Mouse (Mus musculus) hindbrain, embryonic 13.5 days (tissue): Measurements from ENCODE around the gene Lrmda. TPM values are rescaled to one million over a fixed set of nuclear protein-coding genes. Genes with fewer than 3 reads are reported as not detected.

Experiments used
- ATAC-seq: fragments of 200-750 bp; cut with Nextera tagmentation; 2 replicates; pipeline ENCODE4 v1.8.0; 2017; ENCODE audit warnings: moderate TSS enrichment; ENCODE audit not compliant: low FRiP score
- H3K27ac ChIP-seq: fragments of 300-500 bp; sonication (generic); 2 replicates; pipeline ENCODE4 v1.5.1; 2015; ENCODE audit warnings: inconsistent platforms, mild to moderate bottlenecking, moderate library complexity
- H3K27me3 ChIP-seq: fragments of 300-500 bp; sonication (generic); 2 replicates; pipeline ENCODE4 v1.6.1; 2015; ENCODE audit warnings: mild to moderate bottlenecking, inconsistent platforms
- H3K36me3 ChIP-seq: fragments of 300-500 bp; sonication (generic); 2 replicates; pipeline ENCODE4 v1.6.1; 2015; ENCODE audit warnings: mild to moderate bottlenecking, inconsistent platforms
- H3K4me1 ChIP-seq: fragments of 300-500 bp; sonication (generic); replicated peaks from 2 replicates; pipeline ENCODE4 v1.6.1; 2015; ENCODE audit warnings: inconsistent platforms
- H3K4me2 ChIP-seq: fragments of 300-500 bp; sonication (generic); 2 replicates; pipeline ENCODE4 v1.6.1; 2015; ENCODE audit warnings: inconsistent platforms, mild to moderate bottlenecking, moderate library complexity
- H3K4me3 ChIP-seq: fragments of 300-500 bp; sonication (generic); 2 replicates; pipeline ENCODE4 v1.5.1; 2015; ENCODE audit warnings: mild to moderate bottlenecking, inconsistent platforms
- H3K9ac ChIP-seq: fragments of 300-500 bp; sonication (generic); 2 replicates; pipeline ENCODE4 v1.6.1; 2015; ENCODE audit warnings: mild to moderate bottlenecking, inconsistent platforms
- H3K9me3 ChIP-seq: fragments of 300-500 bp; sonication (generic); 2 replicates; pipeline ENCODE4 v1.6.1; 2016; ENCODE audit warnings: inconsistent platforms
- WGBS: fragments of 180-500 bp; shearing (Covaris S2); methylation state at CpG from one replicate; pipeline ENCODE4 v1.1.7; 2015; 5-methylcytosine and 5-hydroxymethylcytosine counted together
- polyA plus RNA-seq: library from polyadenylated mRNA; unstranded; fragments of >200 nt; fragmentation: Nextera tagmentation; extraction: Ambion mirVana; gene quantifications from 2 replicates; pipeline ENCODE4 v1.2.1, GENCODE M21; 2015

Lrmda gene
- polyA plus RNA-seq, 1 experiment from 2014 or later = 0.16 TPM

GRCm38 (mm10) chr14:22023533-22023932, 4.0 kb downstream of the Lrmda start:
- peaks cover 13% of the 10 kb centered on the region for H3K4me1 ChIP-seq
- H3K4me3 ChIP-seq = no peak overlapping the region
- H3K27me3 ChIP-seq = peaks cover 24% of the 10 kb centered on the region
- no peak for ATAC-seq
- WGBS = 76% methylated on average over 4 of the region's 4 CpGs
- no peak overlapping the region for H3K4me2 ChIP-seq
- H3K9me3 ChIP-seq = no peaks in the 10 kb centered on the region
- no peaks in the 10 kb centered on the region for H3K36me3 ChIP-seq
- H3K27ac ChIP-seq = no peak overlapping the region
- no peak overlapping the region for H3K9ac ChIP-seq

- ATAC-seq = peak; percentile 36; the same call in 1 of the 2 replicates
- no peak overlapping the region for H3K27ac ChIP-seq
- H3K9ac ChIP-seq = no peak overlapping the region
- peaks cover 13% of the 10 kb centered on the region for H3K27me3 ChIP-seq
- peaks cover 37% of the 10 kb centered on the region for H3K4me1 ChIP-seq
- no peaks in the 10 kb centered on the region for H3K36me3 ChIP-seq
- no peaks in the 10 kb centered on the region for H3K9me3 ChIP-seq
- no peak overlapping the region for H3K4me3 ChIP-seq
- peak overlapping the region; percentile 13; the same call in 1 of the 2 replicates for H3K4me2 ChIP-seq
- 28% methylated on average over 3 of the region's 3 CpGs for WGBS
Observed at GRCm38 (mm10) chr14:22035900-22036299, 16.4 kb downstream of the Lrmda start.

- WGBS = 23% methylated on average over 6 of the region's 6 CpGs
- peaks cover 18% of the 10 kb centered on the region for H3K27me3 ChIP-seq
- peaks cover 37% of the 10 kb centered on the region for H3K4me1 ChIP-seq
- no peak overlapping the region; the same call in 1 of the 2 replicates for H3K27ac ChIP-seq
- H3K4me3 ChIP-seq = no peak overlapping the region
- peak overlapping the region; percentile 13; the same call in 1 of the 2 replicates for H3K4me2 ChIP-seq
- no peak overlapping the region; the same call in 1 of the 2 replicates for H3K9ac ChIP-seq
- no peak for ATAC-seq
- no peaks in the 10 kb centered on the region for H3K36me3 ChIP-seq
- H3K9me3 ChIP-seq = no peaks in the 10 kb centered on the region
Observed at GRCm38 (mm10) chr14:22036338-22036737, 16.8 kb downstream of the Lrmda start.

GRCm38 (mm10) chr14:22036802-22037497, 17.4 kb downstream of the Lrmda start:
- WGBS = 19% methylated on average over 12 of the region's 12 CpGs
- H3K9ac ChIP-seq = no peak overlapping the region; the same call in 1 of the 2 replicates
- no peaks in the 10 kb centered on the region for H3K36me3 ChIP-seq
- H3K9me3 ChIP-seq = no peaks in the 10 kb centered on the region
- peak overlapping the region; percentile 30 for H3K4me2 ChIP-seq
- no peak for ATAC-seq
- H3K27ac ChIP-seq = no peak overlapping the region
- H3K4me1 ChIP-seq = peaks cover 37% of the 10 kb centered on the region
- H3K4me3 ChIP-seq = no peak overlapping the region
- peaks cover 24% of the 10 kb centered on the region for H3K27me3 ChIP-seq

- peak overlapping the region; percentile 11; the same call in 1 of the 2 replicates for H3K9ac ChIP-seq
- no peaks in the 10 kb centered on the region for H3K36me3 ChIP-seq
- no peak for ATAC-seq
- H3K27me3 ChIP-seq = peaks cover 25% of the 10 kb centered on the region
- peaks cover 37% of the 10 kb centered on the region for H3K4me1 ChIP-seq
- peak overlapping the region; percentile 30 for H3K4me2 ChIP-seq
- 34% methylated on average over 16 of the region's 16 CpGs for WGBS
- H3K27ac ChIP-seq = no peak overlapping the region
- H3K4me3 ChIP-seq = no peak overlapping the region
- no peaks in the 10 kb centered on the region for H3K9me3 ChIP-seq
Observed at GRCm38 (mm10) chr14:22037498-22038131, 18.1 kb downstream of the Lrmda start.

- no peak overlapping the region for H3K4me2 ChIP-seq
- WGBS = 95% methylated on average over 6 of the region's 6 CpGs
- no peaks in the 10 kb centered on the region for H3K36me3 ChIP-seq
- H3K4me1 ChIP-seq = peaks cover 20% of the 10 kb centered on the region
- H3K9ac ChIP-seq = no peak overlapping the region
- no peak overlapping the region for H3K27ac ChIP-seq
- no peak overlapping the region for H3K4me3 ChIP-seq
- ATAC-seq = no peak
- H3K27me3 ChIP-seq = peaks cover 25% of the 10 kb centered on the region
- no peaks in the 10 kb centered on the region for H3K9me3 ChIP-seq
Observed at GRCm38 (mm10) chr14:22042146-22042545, 22.6 kb downstream of the Lrmda start.

- Histone ChIP-seq H3K4me3 (no peak overlapping the region), H3K9ac (no peak overlapping the region), H3K9me3 (no peaks in the 10 kb centered on the region), H3K36me3 (no peaks in the 10 kb centered on the region), H3K27ac (no peak overlapping the region), H3K4me2 (no peak overlapping the region), H3K27me3 (peaks cover 31% of the 10 kb centered on the region), H3K4me1 (peaks cover 8% of the 10 kb centered on the region; the same call in 1 of the 2 replicates)
- ATAC-seq = no peak
- 65% methylated on average over 5 of the region's 5 CpGs for WGBS
Observed at GRCm38 (mm10) chr14:22043420-22043819, 23.9 kb downstream of the Lrmda start.

GRCm38 (mm10) chr14:22046262-22046856, 26.8 kb downstream of the Lrmda start:
- Histone ChIP-seq H3K27ac (no peak overlapping the region), H3K4me3 (no peak overlapping the region), H3K9me3 (no peaks in the 10 kb centered on the region), H3K9ac (no peak overlapping the region), H3K27me3 (peaks cover 13% of the 10 kb centered on the region), H3K36me3 (no peaks in the 10 kb centered on the region), H3K4me2 (no peak overlapping the region), H3K4me1 (peaks cover 3% of the 10 kb centered on the region; the same call in 1 of the 2 replicates)
- 67% methylated on average over 10 of the region's 10 CpGs for WGBS
- no peak for ATAC-seq

GRCm38 (mm10) chr14:22048068-22048899, 28.8 kb downstream of the Lrmda start:
- H3K9ac ChIP-seq = no peak overlapping the region
- no peak overlapping the region for H3K4me2 ChIP-seq
- H3K27me3 ChIP-seq = peaks cover 8% of the 10 kb centered on the region; the same call in 1 of the 2 replicates
- no peak overlapping the region for H3K4me3 ChIP-seq
- no peak overlapping the region for H3K27ac ChIP-seq
- H3K4me1 ChIP-seq = peaks cover 14% of the 10 kb centered on the region
- H3K36me3 ChIP-seq = no peaks in the 10 kb centered on the region
- WGBS = 82% methylated on average over 18 of the region's 18 CpGs
- H3K9me3 ChIP-seq = no peaks in the 10 kb centered on the region
- no peak for ATAC-seq

GRCm38 (mm10) chr14:22048900-22049199, 29.3 kb downstream of the Lrmda start:
- no peak overlapping the region for H3K4me3 ChIP-seq
- WGBS = 73% methylated on average over 6 of the region's 6 CpGs
- H3K9me3 ChIP-seq = no peaks in the 10 kb centered on the region
- H3K9ac ChIP-seq = no peak overlapping the region
- ATAC-seq = no peak
- H3K4me2 ChIP-seq = no peak overlapping the region
- H3K4me1 ChIP-seq = peaks cover 14% of the 10 kb centered on the region
- no peak overlapping the region for H3K27ac ChIP-seq
- H3K27me3 ChIP-seq = peaks cover 8% of the 10 kb centered on the region; the same call in 1 of the 2 replicates
- H3K36me3 ChIP-seq = no peaks in the 10 kb centered on the region

- H3K4me2 ChIP-seq = no peak overlapping the region
- no peak overlapping the region for H3K27ac ChIP-seq
- H3K36me3 ChIP-seq = no peaks in the 10 kb centered on the region
- H3K4me1 ChIP-seq = peaks cover 14% of the 10 kb centered on the region
- H3K9me3 ChIP-seq = no peaks in the 10 kb centered on the region
- no peak for ATAC-seq
- H3K4me3 ChIP-seq = no peak overlapping the region
- H3K27me3 ChIP-seq = peaks cover 8% of the 10 kb centered on the region; the same call in 1 of the 2 replicates
- H3K9ac ChIP-seq = no peak overlapping the region
- 83% methylated on average over 1 of the region's 1 CpGs for WGBS
Observed at GRCm38 (mm10) chr14:22049282-22049681, 29.8 kb downstream of the Lrmda start.
